Mouse (Mus musculus): Measurements from ENCODE around the gene Amy2a4. TPM values are rescaled to one million over a fixed set of nuclear protein-coding genes. Genes with fewer than 3 reads are reported as not detected.

Amy2a4 gene
- not detected in 2 replicates for polyA plus RNA-seq (2015; fragmentation: Nextera tagmentation; extraction: Ambion mirVana)

DNA sequence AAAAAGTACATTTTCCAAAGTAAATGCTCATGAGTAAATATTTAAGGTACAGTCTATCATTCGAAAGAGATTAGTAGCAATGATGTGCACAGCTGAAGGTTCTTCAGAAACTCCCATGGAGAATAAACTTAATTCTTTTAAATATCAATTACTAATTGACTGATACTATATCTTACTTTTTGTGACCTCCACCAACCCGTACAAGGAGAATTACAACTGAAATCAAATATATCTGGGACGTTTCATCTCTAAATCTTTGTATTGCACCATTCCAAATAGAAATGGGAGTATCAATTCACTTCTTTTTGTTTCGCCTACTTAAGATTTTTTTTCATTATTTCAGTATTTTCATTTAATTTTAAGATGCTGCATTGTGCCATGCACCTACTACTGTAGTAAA lies at the start of gene Amy2a4:
TSS of gene Amy2a4 (minus strand) at position 101 of the 400 bp plus-strand sequence.

DNA sequence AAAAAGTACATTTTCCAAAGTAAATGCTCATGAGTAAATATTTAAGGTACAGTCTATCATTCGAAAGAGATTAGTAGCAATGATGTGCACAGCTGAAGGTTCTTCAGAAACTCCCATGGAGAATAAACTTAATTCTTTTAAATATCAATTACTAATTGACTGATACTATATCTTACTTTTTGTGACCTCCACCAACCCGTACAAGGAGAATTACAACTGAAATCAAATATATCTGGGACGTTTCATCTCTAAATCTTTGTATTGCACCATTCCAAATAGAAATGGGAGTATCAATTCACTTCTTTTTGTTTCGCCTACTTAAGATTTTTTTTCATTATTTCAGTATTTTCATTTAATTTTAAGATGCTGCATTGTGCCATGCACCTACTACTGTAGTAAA lies 32.7 kb upstream of the Amy2a4 start, which contains the start of gene Amy2a3:
TSS of gene Amy2a3 (minus strand) at position 101 of the 400 bp plus-strand sequence.

DNA sequence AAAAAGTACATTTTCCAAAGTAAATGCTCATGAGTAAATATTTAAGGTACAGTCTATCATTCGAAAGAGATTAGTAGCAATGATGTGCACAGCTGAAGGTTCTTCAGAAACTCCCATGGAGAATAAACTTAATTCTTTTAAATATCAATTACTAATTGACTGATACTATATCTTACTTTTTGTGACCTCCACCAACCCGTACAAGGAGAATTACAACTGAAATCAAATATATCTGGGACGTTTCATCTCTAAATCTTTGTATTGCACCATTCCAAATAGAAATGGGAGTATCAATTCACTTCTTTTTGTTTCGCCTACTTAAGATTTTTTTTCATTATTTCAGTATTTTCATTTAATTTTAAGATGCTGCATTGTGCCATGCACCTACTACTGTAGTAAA lies 32.5 kb downstream of the Amy2a4 start, which contains the start of gene Amy2a5:
TSS of gene Amy2a5 (minus strand) at position 101 of the 400 bp plus-strand sequence.

Other genes starting within 250 kb of the Amy2a4 start
- gene Amy2a5, start 32.6 kb downstream of the Amy2a4 start, polyA plus RNA-seq (2015; fragmentation: Nextera tagmentation; extraction: Ambion mirVana), result not detected in 2 replicates
- not detected in 2 replicates for gene Amy2a3, start 32.6 kb upstream of the Amy2a4 start, polyA plus RNA-seq (2015; fragmentation: Nextera tagmentation; extraction: Ambion mirVana)
- not detected in 2 replicates for gene Amy2a2, start 65.2 kb upstream of the Amy2a4 start, polyA plus RNA-seq (2015; fragmentation: Nextera tagmentation; extraction: Ambion mirVana)
- not detected in 2 replicates for gene Amy2a1, start 241.0 kb upstream of the Amy2a4 start, polyA plus RNA-seq (2015; fragmentation: Nextera tagmentation; extraction: Ambion mirVana)

Measured in urinary bladder, postnatal 0 days (tissue).